In genomic region chr10:34053987-34054386, GRCm38 (mm10) we compare ENCODE assay signal across 1 mouse cellular context.
TF ChIP-seq lines count a peak whose summit lies in the region.

No protein-coding gene starts in this region.

TF ChIP-seq in MEL, 35 proteins besides CTCF, POLR2A, EP300 and RAD21:
- TF ChIP-seq MEF2A (IDR thresholded peaks at IDR 0.05; ENCODE audit: extremely low read depth, insufficient replicate concordance, low read depth, low read length, poor library complexity, severe bottlenecking) (no peak), TBP (IDR thresholded peaks at IDR 0.05; ENCODE audit: low read depth, low read length) (no peak), MAX (IDR thresholded peaks at IDR 0.05; ENCODE audit: low read length) (no peak), CHD2 (IDR thresholded peaks at IDR 0.05; ENCODE audit: low read length) (no peak), GABPA (IDR thresholded peaks at IDR 0.05; ENCODE audit: low read depth, low read length) (no peak), POLR2AphosphoS2 (IDR thresholded peaks at IDR 0.05; ENCODE audit: low read length) (no peak), MYB (IDR thresholded peaks at IDR 0.05; ENCODE audit: low read depth, low read length) (no peak), GATA1 (IDR thresholded peaks at IDR 0.05; ENCODE audit: low read depth, low read length) (no peak), MYC (IDR thresholded peaks at IDR 0.05; ENCODE audit: low read depth, low read length) (no peak), UBTF (IDR thresholded peaks at IDR 0.05; ENCODE audit: borderline replicate concordance, insufficient read depth, low read depth, low read length) (no peak), MXI1 (IDR thresholded peaks at IDR 0.05; ENCODE audit: low read depth, low read length) (no peak), BHLHE40 (IDR thresholded peaks at IDR 0.05; ENCODE audit: borderline replicate concordance, low read depth, low read length) (no peak), USF2 (IDR thresholded peaks at IDR 0.05; ENCODE audit: borderline replicate concordance in 1 of 2, insufficient read depth in 1 of 2, low read depth in 1 of 2, low read length in 2 of 2) (no peak), ELF1 (IDR thresholded peaks at IDR 0.05; ENCODE audit: low read depth, low read length) (no peak)
